Mouse (Mus musculus) liver, embryonic 11.5 days (tissue): ENCODE data around the gene Batf2. TPM values are rescaled to one million over a fixed set of nuclear protein-coding genes. Genes with fewer than 3 reads are reported as not detected.

Experiments used
- polyA plus RNA-seq: library from polyadenylated mRNA; unstranded; fragments of >200 nt; fragmentation: Nextera tagmentation; extraction: Ambion mirVana; gene quantifications from 2 replicates; pipeline ENCODE4 v1.2.1, GENCODE M21; 2014

Batf2 gene
- polyA plus RNA-seq, 1 experiment from 2014 or later = 0.15 TPM

Other genes with a start within 250 kb of the Batf2 start
- gene Tigd3, start 246.8 kb upstream of the Batf2 start, polyA plus RNA-seq = 3.9 and 4.2 TPM in 2 replicates
- gene Dpf2, start 228.0 kb upstream of the Batf2 start, polyA plus RNA-seq = 119 and 127 TPM in 2 replicates
- 5.1 TPM in 2 replicates for gene Cdc42ep2, start 216.2 kb upstream of the Batf2 start, polyA plus RNA-seq
- gene Pola2, start 176.8 kb upstream of the Batf2 start, polyA plus RNA-seq = 129 and 131 TPM in 2 replicates
- gene Slc22a20, start 154.8 kb upstream of the Batf2 start, polyA plus RNA-seq = not detected in 2 replicates
- gene Capn1, start 125.1 kb upstream of the Batf2 start, polyA plus RNA-seq = 25.2 and 25.8 TPM in 2 replicates
- 30.7 and 33.7 TPM in 2 replicates for gene Syvn1, start 94.4 kb upstream of the Batf2 start, polyA plus RNA-seq
- 84.5 and 93.9 TPM in 2 replicates for gene Mrpl49, start 83.2 kb upstream of the Batf2 start, polyA plus RNA-seq
- gene Fau, start 83.1 kb upstream of the Batf2 start, polyA plus RNA-seq = 1,022 and 1,135 TPM in 2 replicates
- 38.7 and 42.3 TPM in 2 replicates for gene Znhit2, start 79.8 kb upstream of the Batf2 start, polyA plus RNA-seq
- 28.6 and 30.8 TPM in 2 replicates for gene Tm7sf2, start 72.6 kb upstream of the Batf2 start, polyA plus RNA-seq
- gene Vps51, start 63.8 kb upstream of the Batf2 start, polyA plus RNA-seq = 54.8 and 57.1 TPM in 2 replicates
- gene Tmem262, start 61.0 kb upstream of the Batf2 start, polyA plus RNA-seq = not detected in 2 replicates
- gene Gm28374, start 58.7 kb upstream of the Batf2 start, polyA plus RNA-seq = 0.75 and 2.2 TPM in 2 replicates
- 50.4 and 52.3 TPM in 2 replicates for gene Zfpl1, start 56.0 kb upstream of the Batf2 start, polyA plus RNA-seq
- gene Cdca5, start 56.0 kb upstream of the Batf2 start, polyA plus RNA-seq = 50.8 and 55.3 TPM in 2 replicates
- 0.43 and 0.51 TPM in 2 replicates for gene AC131692.1, start 46.6 kb upstream of the Batf2 start, polyA plus RNA-seq
- 2.0 and 2.4 TPM in 2 replicates for gene Naaladl1, start 35.2 kb upstream of the Batf2 start, polyA plus RNA-seq
- gene Sac3d1, start 22.3 kb upstream of the Batf2 start, polyA plus RNA-seq = 56.1 and 60.8 TPM in 2 replicates
- gene Snx15, start 12.7 kb upstream of the Batf2 start, polyA plus RNA-seq = 34.6 and 35.1 TPM in 2 replicates
- 70.6 and 73.4 TPM in 2 replicates for gene Arl2, start 565 bp downstream of the Batf2 start, polyA plus RNA-seq
- gene Majin, start 43.4 kb downstream of the Batf2 start, polyA plus RNA-seq = not detected in 2 replicates
- 0.70 TPM in 1 of 2 replicates, not detected in the other for gene Gpha2, start 85.4 kb downstream of the Batf2 start, polyA plus RNA-seq
- 10.5 and 12.0 TPM in 2 replicates for gene Ppp2r5b, start 94.9 kb downstream of the Batf2 start, polyA plus RNA-seq
- gene Atg2a, start 100.7 kb downstream of the Batf2 start, polyA plus RNA-seq = 10.4 and 13.5 TPM in 2 replicates
- gene Ehd1, start 135.7 kb downstream of the Batf2 start, polyA plus RNA-seq = 96.5 and 105 TPM in 2 replicates
- 0.26 and 1.2 TPM in 2 replicates for gene Cdc42bpg, start 165.5 kb downstream of the Batf2 start, polyA plus RNA-seq
- 53.8 and 59.7 TPM in 2 replicates for gene Men1, start 194.0 kb downstream of the Batf2 start, polyA plus RNA-seq
- 12.9 and 14.2 TPM in 2 replicates for gene Map4k2, start 200.2 kb downstream of the Batf2 start, polyA plus RNA-seq
- 194 and 203 TPM in 2 replicates for gene Sf1, start 222.7 kb downstream of the Batf2 start, polyA plus RNA-seq
- gene Pygm, start 243.4 kb downstream of the Batf2 start, polyA plus RNA-seq = 1.4 and 4.3 TPM in 2 replicates